Mouse (Mus musculus): ENCODE results near the gene Marf1. TPM values are rescaled to one million over a fixed set of nuclear protein-coding genes. Genes with fewer than 3 reads are reported as not detected.

Marf1 gene
- 65.1 TPM in 1 of 2 replicates, not detected in the other for polyA plus RNA-seq (2012; ENCODE audit: insufficient read depth, insufficient read length, low replicate concordance, missing spikeins)

DNA sequence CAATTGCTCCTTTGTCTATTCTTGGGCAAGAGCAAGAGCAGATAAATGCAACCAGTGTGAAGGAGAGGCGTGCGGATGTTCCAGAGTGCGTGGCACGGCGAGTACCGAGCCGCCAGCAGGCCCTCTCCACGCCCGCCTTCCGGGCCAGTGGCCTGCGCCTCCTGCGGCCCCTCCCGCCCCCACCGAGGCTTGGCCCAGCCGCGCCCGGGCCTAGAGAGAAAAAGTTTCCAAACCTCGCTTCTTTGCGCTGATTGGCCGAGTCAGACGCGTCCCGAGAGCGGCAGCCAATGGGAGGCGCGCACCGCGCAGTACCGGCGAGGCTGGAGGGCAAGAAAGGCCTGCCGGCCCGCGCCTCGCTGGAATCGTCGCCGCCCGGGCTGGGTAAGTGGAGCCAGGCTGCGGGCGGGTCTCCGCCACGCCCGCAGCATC, at the start of gene Marf1, which contains the start of gene Nde1:
Gene Marf1 (minus strand): TSS at position 364 of the 429 bp plus-strand sequence.
Gene Nde1 (plus strand): TSS at position 288 of the 429 bp plus-strand sequence.
- TF ChIP-seq POLR2A (IDR thresholded peaks at IDR 0.05; ENCODE audit: insufficient read depth, low read depth, low read length), result 0 out of 2 replicates have a peak, but pooled peaks have one; percentile 41
- no peak for TF ChIP-seq CTCF (IDR thresholded peaks at IDR 0.05; ENCODE audit: insufficient read depth, low read depth, low read length)
- under 1% methylated on average over 40 of the region's 43 CpGs for WGBS
- Histone ChIP-seq H3K4me1 (ENCODE audit: control insufficient read depth, insufficient read depth, low read length) (peaks cover 10% of the 10 kb centered on the region), H3K4me3 (ENCODE audit: insufficient read depth, low read depth, low read length) (peak within 1 kb of the TSS; percentile 50), H3K27ac (ENCODE audit: insufficient read depth, low read depth, low read length) (no peak within 1 kb of the TSS)

GRCm38 (mm10) chr16:14198798-14199197, 35.6 kb upstream of the Marf1 start:
- no peak overlapping the region for H3K4me3 ChIP-seq (ENCODE audit: insufficient read depth, low read depth, low read length)
- no peak overlapping the region for H3K27ac ChIP-seq (ENCODE audit: insufficient read depth, low read depth, low read length)
- no peaks in the 10 kb centered on the region; the same call in 1 of the 2 replicates for H3K4me1 ChIP-seq (ENCODE audit: control insufficient read depth, insufficient read depth, low read length)
- TF ChIP-seq POLR2A (IDR thresholded peaks at IDR 0.05; ENCODE audit: insufficient read depth, low read depth, low read length), result no peak
- TF ChIP-seq CTCF (IDR thresholded peaks at IDR 0.05; ENCODE audit: insufficient read depth, low read depth, low read length), result no peak
- WGBS, result 76% methylated on average over 4 of the region's 4 CpGs

DNA sequence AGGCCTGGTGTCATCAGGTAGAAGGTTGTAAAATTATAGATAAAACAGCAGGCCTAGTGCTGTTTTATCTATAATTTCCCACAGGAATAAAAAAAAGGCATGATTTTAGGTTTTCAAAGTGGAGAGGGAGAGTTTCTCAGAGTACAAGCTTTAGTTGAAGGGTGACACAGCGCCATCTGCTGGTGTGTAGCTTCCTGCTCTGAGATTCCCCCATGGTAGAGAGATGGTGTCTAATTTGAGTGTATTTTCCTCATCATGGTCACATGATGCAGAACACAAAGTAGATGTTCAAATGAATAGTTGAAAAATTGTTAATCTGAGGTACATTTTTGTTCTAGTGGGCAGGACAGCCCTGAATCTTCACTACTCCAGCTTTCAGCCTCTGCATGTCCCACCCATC, 32.3 kb upstream of the Marf1 start:
- WGBS, result 32% methylated on average over 1 of the region's 1 CpGs
- H3K27ac ChIP-seq (ENCODE audit: insufficient read depth, low read depth, low read length), result no peak overlapping the region
- no peak for TF ChIP-seq POLR2A (IDR thresholded peaks at IDR 0.05; ENCODE audit: insufficient read depth, low read depth, low read length)
- no peak for TF ChIP-seq CTCF (IDR thresholded peaks at IDR 0.05; ENCODE audit: insufficient read depth, low read depth, low read length)
- H3K4me1 ChIP-seq (ENCODE audit: control insufficient read depth, insufficient read depth, low read length), result no peaks in the 10 kb centered on the region; the same call in 1 of the 2 replicates
- no peak overlapping the region for H3K4me3 ChIP-seq (ENCODE audit: insufficient read depth, low read depth, low read length)

- WGBS, result 48% methylated on average over 9 of the region's 9 CpGs
- H3K27ac ChIP-seq (ENCODE audit: insufficient read depth, low read depth, low read length), result 0 out of 2 replicates have a peak overlapping the region, but pooled peaks have one; percentile 1
- H3K4me3 ChIP-seq (ENCODE audit: insufficient read depth, low read depth, low read length), result no peak overlapping the region
- H3K4me1 ChIP-seq (ENCODE audit: control insufficient read depth, insufficient read depth, low read length), result no peaks in the 10 kb centered on the region; the same call in 1 of the 2 replicates
- no peak for TF ChIP-seq POLR2A (IDR thresholded peaks at IDR 0.05; ENCODE audit: insufficient read depth, low read depth, low read length)
- no peak for TF ChIP-seq CTCF (IDR thresholded peaks at IDR 0.05; ENCODE audit: insufficient read depth, low read depth, low read length)
Observed at GRCm38 (mm10) chr16:14194164-14194950, 31.2 kb upstream of the Marf1 start.

- Histone ChIP-seq H3K4me3 (ENCODE audit: insufficient read depth, low read depth, low read length) (no peak overlapping the region), H3K27ac (ENCODE audit: insufficient read depth, low read depth, low read length) (no peak overlapping the region), H3K4me1 (ENCODE audit: control insufficient read depth, insufficient read depth, low read length) (peaks cover 2% of the 10 kb centered on the region; the same call in 1 of the 2 replicates)
- 65% methylated on average over 5 of the region's 5 CpGs for WGBS
- TF ChIP-seq POLR2A (IDR thresholded peaks at IDR 0.05; ENCODE audit: insufficient read depth, low read depth, low read length) (no peak), CTCF (IDR thresholded peaks at IDR 0.05; ENCODE audit: insufficient read depth, low read depth, low read length) (no peak)
Observed at GRCm38 (mm10) chr16:14185516-14185915, 22.4 kb upstream of the Marf1 start.

- Histone ChIP-seq H3K4me3 (ENCODE audit: insufficient read depth, low read depth, low read length) (no peak overlapping the region), H3K4me1 (ENCODE audit: control insufficient read depth, insufficient read depth, low read length) (peaks cover 2% of the 10 kb centered on the region; the same call in 1 of the 2 replicates), H3K27ac (ENCODE audit: insufficient read depth, low read depth, low read length) (peak overlapping the region; percentile 40; the same call in 1 of the 2 replicates)
- WGBS, result 53% methylated on average over 1 of the region's 1 CpGs
- TF ChIP-seq POLR2A (IDR thresholded peaks at IDR 0.05; ENCODE audit: insufficient read depth, low read depth, low read length) (no peak), CTCF (IDR thresholded peaks at IDR 0.05; ENCODE audit: insufficient read depth, low read depth, low read length) (no peak)
Observed at GRCm38 (mm10) chr16:14183856-14184255, 20.7 kb upstream of the Marf1 start.

- 85% methylated on average over 5 of the region's 5 CpGs for WGBS
- TF ChIP-seq CTCF (IDR thresholded peaks at IDR 0.05; ENCODE audit: insufficient read depth, low read depth, low read length) (no peak), POLR2A (IDR thresholded peaks at IDR 0.05; ENCODE audit: insufficient read depth, low read depth, low read length) (no peak)
- Histone ChIP-seq H3K4me3 (ENCODE audit: insufficient read depth, low read depth, low read length) (no peak overlapping the region), H3K4me1 (ENCODE audit: control insufficient read depth, insufficient read depth, low read length) (peaks cover 2% of the 10 kb centered on the region; the same call in 1 of the 2 replicates), H3K27ac (ENCODE audit: insufficient read depth, low read depth, low read length) (no peak overlapping the region)
Observed at GRCm38 (mm10) chr16:14182360-14182759, 19.2 kb upstream of the Marf1 start.

DNA sequence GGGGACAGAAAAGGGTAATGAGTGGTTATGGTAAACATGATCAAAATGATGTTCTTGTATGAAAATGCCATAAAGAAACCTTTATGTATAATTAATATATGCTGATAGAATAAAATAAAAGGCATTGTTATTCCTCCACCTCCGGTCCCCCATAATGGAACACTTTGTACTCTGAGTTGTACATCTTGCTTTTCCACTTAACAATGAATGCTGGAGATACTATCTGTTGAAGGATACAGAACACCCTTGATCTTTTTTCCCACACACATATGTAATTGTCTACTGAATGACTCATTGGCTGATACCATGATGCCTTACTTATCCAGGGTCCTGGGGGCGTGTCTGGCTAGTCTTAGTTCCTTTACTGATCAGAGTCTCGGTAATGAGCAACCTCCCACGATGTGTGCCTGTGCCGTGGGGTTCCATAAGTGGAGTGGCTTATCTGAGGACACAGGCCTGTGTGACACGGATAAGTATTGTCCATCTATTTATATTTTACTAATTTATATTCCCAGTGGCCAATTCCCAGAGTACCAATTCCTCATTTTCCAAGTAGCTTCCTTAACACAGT, 17.1 kb upstream of the Marf1 start:
- no peak overlapping the region for H3K27ac ChIP-seq (ENCODE audit: insufficient read depth, low read depth, low read length)
- no peak overlapping the region for H3K4me3 ChIP-seq (ENCODE audit: insufficient read depth, low read depth, low read length)
- 51% methylated on average over 6 of the region's 6 CpGs for WGBS

DNA sequence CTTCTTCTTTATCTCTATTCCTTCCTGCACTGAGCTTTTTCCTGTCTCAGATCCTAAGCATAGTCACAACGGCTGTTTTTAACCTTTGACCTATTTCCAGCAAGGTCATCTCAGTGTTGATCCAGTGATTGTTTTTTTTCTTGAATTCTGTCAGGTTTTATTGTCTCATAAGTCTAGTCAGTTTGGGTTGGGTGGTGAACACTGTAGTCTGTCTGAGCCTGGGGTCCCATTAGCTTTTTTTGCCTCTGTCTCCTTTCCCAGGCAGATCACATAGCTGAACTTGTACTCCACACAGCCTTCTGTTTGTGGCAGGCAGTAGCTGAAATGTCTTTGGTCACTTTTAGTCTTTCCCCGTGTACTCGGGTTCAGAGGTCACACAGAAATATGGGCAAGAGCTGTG, 14.9 kb upstream of the Marf1 start:
- Histone ChIP-seq H3K27ac (ENCODE audit: insufficient read depth, low read depth, low read length) (no peak overlapping the region), H3K4me1 (ENCODE audit: control insufficient read depth, insufficient read depth, low read length) (0 out of 2 replicates have a peak, but pooled peaks cover 2% of the 10 kb centered on the region), H3K4me3 (ENCODE audit: insufficient read depth, low read depth, low read length) (no peak overlapping the region)
- TF ChIP-seq POLR2A (IDR thresholded peaks at IDR 0.05; ENCODE audit: insufficient read depth, low read depth, low read length), result no peak
- no peak for TF ChIP-seq CTCF (IDR thresholded peaks at IDR 0.05; ENCODE audit: insufficient read depth, low read depth, low read length)
- 75% methylated on average over 3 of the region's 3 CpGs for WGBS

More for the DNA sequence above, 17.1 kb upstream of the Marf1 start:
- TF ChIP-seq CTCF (IDR thresholded peaks at IDR 0.05; ENCODE audit: insufficient read depth, low read depth, low read length), result no peak
- no peak for TF ChIP-seq POLR2A (IDR thresholded peaks at IDR 0.05; ENCODE audit: insufficient read depth, low read depth, low read length)
- H3K4me1 ChIP-seq (ENCODE audit: control insufficient read depth, insufficient read depth, low read length), result peaks cover 2% of the 10 kb centered on the region; the same call in 1 of the 2 replicates
